Mouse (Mus musculus): ENCODE results near the gene Olfr61.
"Not testable (repeated sequence)": the region's sequence is repeated elsewhere in the genome, so short reads cannot be mapped to it uniquely, and the experiment has no call there.

Gene Olfr61

GRCm38 (mm10) chr7:140628670-140629069 is at the start of gene Olfr61:
Gene Olfr61 (plus strand): TSS chr7:140628970.
- not testable (repeated sequence) for DNase-seq (ENCODE audit: low read depth)

GRCm38 (mm10) chr7:140600969-140601368 is 27.8 kb upstream of the Olfr61 start, which contains the start of gene Olfr46:
Gene Olfr46 (plus strand): TSS chr7:140601269.
- DNase-seq (ENCODE audit: low read depth) = not testable (repeated sequence)

- DNase-seq (ENCODE audit: low read depth) = no peak
These were observed 1.8 kb downstream of the Olfr61 start for GRCm38 (mm10) chr7:140630559-140630958.

GRCm38 (mm10) chr7:140646152-140646551 is 17.4 kb downstream of the Olfr61 start, which contains the start of gene Olfr53:
Gene Olfr53 (plus strand): TSS chr7:140646452.
- DNase-seq (ENCODE audit: low read depth) = no peak

- no peak for DNase-seq (ENCODE audit: low read depth)
These were observed 30.9 kb downstream of the Olfr61 start, which contains the start of gene Olfr539 for GRCm38 (mm10) chr7:140659630-140660029. Gene Olfr539 (plus strand): TSS chr7:140659930.

- not testable (repeated sequence) for DNase-seq (ENCODE audit: low read depth)
These were observed 41.9 kb downstream of the Olfr61 start for GRCm38 (mm10) chr7:140670693-140671092.

- no peak for DNase-seq (ENCODE audit: low read depth)
These were observed 47.1 kb downstream of the Olfr61 start for GRCm38 (mm10) chr7:140675863-140676262.

- not testable (repeated sequence) for DNase-seq (ENCODE audit: low read depth)
These were observed 50.8 kb downstream of the Olfr61 start for GRCm38 (mm10) chr7:140679591-140679990.

GRCm38 (mm10) chr7:140681651-140682050 is 52.9 kb downstream of the Olfr61 start, which contains the start of gene Olfr45:
Gene Olfr45 (plus strand): TSS chr7:140681951.
- no peak for DNase-seq (ENCODE audit: low read depth)

All from c-Kit-positive CD71-positive TER-119-negative erythroid progenitor cells, embryonic 14.5 days (primary cell).